Mouse (Mus musculus): ENCODE measurements around the gene Limk1. TPM values are rescaled to one million over a fixed set of nuclear protein-coding genes. Genes with fewer than 3 reads are reported as not detected.

Gene Limk1
- total RNA-seq, 2 experiments from 2014 or later: 20.2 to 21.9 TPM

DNA sequence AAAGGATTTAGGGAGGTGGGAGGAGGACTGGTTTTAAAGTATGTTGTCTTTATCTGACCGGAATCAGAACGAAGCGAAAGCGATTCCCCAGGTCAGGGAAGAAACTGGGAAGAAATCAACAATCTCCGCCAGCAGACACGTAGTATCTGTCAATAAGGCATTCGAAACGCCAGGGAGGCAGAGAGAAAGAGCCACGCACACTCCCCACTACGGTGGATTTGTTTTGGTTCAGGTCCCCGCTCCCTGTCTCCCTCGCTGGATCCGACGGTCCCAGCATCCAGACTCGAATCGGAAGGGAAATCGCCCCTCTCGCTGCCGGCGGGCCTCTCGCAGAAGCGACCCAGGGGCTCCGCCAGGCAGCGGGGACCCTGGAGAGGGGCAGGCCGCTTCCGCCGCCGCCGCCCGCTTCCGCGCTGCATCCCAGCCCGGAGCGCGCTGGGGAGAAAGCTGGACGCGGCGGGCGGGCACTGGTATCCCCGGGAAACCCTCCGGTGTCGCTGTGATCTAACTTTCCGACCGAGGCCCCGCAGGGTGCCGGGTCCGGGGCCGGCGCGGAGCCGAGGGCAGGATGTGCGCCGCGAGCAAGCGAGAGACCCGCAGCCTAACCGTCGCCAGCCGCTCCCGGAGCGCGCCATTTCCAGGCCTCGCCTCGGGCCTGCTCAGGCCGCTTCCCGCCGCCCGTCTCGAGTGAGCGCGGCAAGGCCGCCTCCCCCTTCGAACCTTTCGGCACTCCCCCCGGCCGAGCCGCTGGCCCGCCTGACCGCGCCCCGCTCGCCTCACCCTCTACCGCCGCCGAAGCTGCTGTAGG lies 49.7 kb downstream of the Limk1 start:
- no peak for DNase-seq (ENCODE audit: low spot score in 2 of 2)

DNA sequence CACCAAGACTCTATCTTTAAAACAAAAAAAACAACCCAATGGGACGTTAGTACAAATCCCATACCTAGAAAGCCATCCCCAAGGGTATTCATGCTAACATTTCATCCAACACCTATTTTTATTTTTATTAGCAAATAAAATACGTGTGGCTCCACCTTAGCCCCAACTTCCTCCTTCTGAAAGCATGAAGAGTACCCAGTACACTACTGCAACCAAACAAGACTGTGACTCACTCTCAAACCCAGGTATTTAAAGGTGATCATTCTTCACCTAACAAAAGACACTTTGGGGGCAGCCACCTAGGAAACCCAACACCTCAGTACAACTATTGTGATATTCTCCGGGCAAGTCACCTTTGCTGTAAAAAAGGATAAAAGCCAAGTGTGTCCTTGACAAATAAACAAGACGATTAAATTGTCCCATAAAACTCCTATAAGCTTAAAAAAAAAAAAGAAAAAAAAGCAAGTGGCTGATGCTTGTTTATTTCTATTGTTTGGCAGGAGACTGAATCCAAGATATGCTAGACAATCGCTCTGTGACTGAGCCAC lies 50.5 kb downstream of the Limk1 start:
- no peak for DNase-seq (ENCODE audit: low spot score in 2 of 2)

DNA sequence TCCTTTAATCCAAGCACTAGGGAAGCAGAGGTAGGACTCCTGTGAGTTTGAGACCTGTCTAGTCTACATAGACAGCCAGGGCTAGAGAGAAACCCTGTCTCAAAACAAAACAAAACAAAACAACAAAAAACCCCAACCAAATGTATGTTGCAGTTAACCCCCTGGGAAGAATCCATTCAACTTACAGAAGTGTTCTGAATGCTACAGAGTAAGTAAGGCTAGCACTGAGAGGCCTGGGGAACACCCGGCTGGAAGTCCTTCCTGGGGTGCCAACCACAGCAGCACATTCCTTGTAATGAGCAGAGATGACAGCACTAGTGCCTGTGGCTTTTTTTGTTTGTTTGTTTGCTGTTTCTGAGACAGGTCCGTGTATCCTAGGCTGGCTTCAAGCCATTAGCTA lies 55.6 kb downstream of the Limk1 start:
- no peak for DNase-seq (ENCODE audit: low spot score in 2 of 2)

DNA sequence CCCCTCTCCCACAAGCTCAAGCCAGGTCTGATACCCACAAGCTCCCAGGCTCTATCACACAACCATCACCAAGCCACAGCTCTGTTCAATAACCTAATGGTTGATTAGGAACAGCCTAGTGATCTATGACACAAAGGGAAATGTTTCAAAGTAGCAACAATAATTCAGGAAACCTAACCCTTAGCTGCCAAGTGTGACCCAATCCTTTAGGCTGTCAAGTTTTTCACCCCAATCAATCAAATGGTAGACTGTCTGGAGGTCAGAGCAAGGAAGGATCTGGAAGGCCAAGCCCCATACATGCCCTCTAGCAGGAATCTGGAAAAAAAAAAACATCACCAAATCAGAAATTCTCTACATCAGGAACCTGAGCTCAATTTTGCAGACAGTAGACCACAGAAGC lies 57.6 kb downstream of the Limk1 start:
- DNase-seq (ENCODE audit: low spot score in 2 of 2): no peak

DNA sequence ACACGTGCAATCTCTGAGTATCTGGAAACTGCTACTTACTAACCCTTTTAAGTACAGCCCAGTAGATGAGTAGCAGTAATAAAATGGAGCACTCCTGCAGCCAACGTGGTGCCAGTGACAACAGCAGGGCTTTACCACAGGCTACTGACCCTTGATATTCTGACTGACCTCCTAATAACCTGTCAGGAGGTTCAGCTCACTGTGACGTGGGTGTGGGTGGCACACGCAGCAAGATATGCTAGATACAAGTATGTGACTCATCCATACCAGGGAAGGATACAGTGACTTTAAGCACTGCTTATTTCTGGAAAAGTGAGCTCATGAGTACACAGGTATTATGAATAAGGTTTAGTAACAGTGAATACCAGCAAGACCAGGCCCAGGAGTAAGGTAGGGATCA lies 58.9 kb downstream of the Limk1 start:
- no peak for DNase-seq (ENCODE audit: low spot score in 2 of 2)

- no peak for DNase-seq (ENCODE audit: low spot score in 2 of 2)
These were observed 66.3 kb downstream of the Limk1 start for GRCm38 (mm10) chr5:134622069-134622468.

- DNase-seq (ENCODE audit: low spot score in 2 of 2): no peak
These were observed 67.2 kb downstream of the Limk1 start for GRCm38 (mm10) chr5:134621099-134621640.

GRCm38 (mm10) chr5:134620457-134620856 lies 67.9 kb downstream of the Limk1 start:
- DNase-seq (ENCODE audit: low spot score in 2 of 2): no peak

- DNase-seq (ENCODE audit: low spot score in 2 of 2): peak; percentile 69 to 79
These were observed 71.3 kb downstream of the Limk1 start for GRCm38 (mm10) chr5:134617071-134617470.

DNA sequence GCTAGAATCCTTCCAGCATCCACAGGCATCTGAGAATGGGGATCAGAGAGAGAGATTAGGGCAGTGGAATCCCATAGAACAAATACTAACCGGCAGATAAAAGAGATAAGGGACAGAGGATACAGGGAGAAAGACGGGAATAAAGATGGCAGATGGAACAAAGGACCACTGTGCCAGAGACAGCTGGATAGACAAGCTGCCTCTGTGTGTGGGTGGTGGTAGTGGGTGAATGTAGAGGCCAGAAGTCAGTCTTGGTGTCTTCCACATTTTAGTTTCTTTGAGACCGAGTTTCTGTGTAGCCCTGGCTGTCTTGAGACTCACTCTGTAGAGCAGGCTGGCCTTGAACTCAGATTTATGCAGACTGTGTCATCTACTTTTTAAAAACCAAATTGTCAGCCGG lies 72.6 kb downstream of the Limk1 start:
- no peak for DNase-seq (ENCODE audit: low spot score in 2 of 2)

GRCm38 (mm10) chr5:134615380-134615779 lies 73.0 kb downstream of the Limk1 start:
- no peak for DNase-seq (ENCODE audit: low spot score in 2 of 2)

DNA sequence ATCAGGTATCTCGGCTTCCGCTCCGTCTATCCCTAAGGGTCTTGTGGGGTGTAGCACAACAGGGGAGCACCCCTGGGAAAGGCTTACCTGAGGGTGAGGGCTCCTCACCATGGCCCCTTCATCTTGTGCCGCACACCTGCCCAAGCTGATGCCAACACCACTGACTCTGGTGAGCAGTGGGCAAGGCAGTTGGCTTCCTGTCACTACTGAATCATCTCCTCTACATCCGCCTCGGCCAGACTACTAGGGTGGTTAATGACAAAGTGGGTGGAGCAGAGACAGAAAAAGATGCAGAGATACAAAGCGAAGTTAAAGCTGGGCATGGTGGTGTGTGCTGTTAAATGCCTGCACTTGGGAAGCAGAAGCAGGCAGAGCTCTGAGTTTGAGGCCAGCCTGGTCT lies 73.6 kb downstream of the Limk1 start, which contains the start of gene Lat2:
Lat2 (minus strand) TSS at position 224 of the 400 bp plus-strand sequence.
- DNase-seq (ENCODE audit: low spot score in 2 of 2): no peak

- no peak for DNase-seq (ENCODE audit: low spot score in 2 of 2)
These were observed 74.1 kb downstream of the Limk1 start for GRCm38 (mm10) chr5:134614296-134614695.

DNA sequence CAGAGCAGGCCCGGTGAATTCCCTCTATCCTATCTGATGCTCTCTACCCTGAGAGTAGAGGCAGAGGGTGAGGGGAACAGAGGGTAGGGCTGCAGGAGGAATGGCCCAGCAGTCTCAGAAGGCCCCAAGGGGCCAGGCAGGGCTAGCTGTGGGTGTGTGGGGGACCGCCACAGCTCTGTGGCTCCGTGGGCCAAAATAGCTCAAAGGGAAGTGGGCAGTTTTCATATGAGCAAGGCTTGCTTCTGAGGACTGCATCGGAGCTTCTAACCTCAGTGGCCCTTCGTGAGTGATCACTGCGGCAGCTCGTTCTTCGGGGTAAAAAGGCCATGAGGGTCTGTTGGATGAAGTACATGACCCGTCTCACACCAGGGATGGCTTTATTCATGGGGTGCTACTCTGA lies 74.7 kb downstream of the Limk1 start:
- no peak for DNase-seq (ENCODE audit: low spot score in 2 of 2)

- DNase-seq (ENCODE audit: low spot score in 2 of 2): no peak
These were observed 76.4 kb downstream of the Limk1 start for GRCm38 (mm10) chr5:134611810-134612521.

- DNase-seq (ENCODE audit: low spot score in 2 of 2): no peak
These were observed 78.3 kb downstream of the Limk1 start for GRCm38 (mm10) chr5:134609916-134610643.

GRCm38 (mm10) chr5:134607121-134607520 lies 81.3 kb downstream of the Limk1 start:
- DNase-seq (ENCODE audit: low spot score in 2 of 2): no peak

DNA sequence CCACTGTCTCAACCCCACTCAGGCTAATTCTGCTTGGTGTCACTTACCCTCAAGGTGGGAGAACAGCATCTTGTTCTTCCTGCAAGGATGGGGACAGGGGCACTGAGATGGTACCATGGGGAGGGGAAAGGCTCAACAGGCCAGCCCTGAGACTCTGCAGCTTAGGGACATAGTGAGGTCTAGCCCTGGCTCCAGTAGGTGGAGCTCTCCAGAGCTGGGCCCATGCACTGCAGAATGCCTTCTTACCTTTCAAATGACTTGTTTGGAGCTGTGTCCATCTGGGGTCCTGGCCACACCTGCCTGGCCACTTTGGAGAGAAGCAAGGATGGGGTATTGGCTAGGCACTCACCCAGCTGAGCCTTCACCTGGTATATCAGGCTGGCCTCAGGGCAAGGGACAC lies 82.1 kb downstream of the Limk1 start:
- no peak for DNase-seq (ENCODE audit: low spot score in 2 of 2)

Data from adrenal gland, adult 18-20 months (tissue).